In the genomic region with DNA sequence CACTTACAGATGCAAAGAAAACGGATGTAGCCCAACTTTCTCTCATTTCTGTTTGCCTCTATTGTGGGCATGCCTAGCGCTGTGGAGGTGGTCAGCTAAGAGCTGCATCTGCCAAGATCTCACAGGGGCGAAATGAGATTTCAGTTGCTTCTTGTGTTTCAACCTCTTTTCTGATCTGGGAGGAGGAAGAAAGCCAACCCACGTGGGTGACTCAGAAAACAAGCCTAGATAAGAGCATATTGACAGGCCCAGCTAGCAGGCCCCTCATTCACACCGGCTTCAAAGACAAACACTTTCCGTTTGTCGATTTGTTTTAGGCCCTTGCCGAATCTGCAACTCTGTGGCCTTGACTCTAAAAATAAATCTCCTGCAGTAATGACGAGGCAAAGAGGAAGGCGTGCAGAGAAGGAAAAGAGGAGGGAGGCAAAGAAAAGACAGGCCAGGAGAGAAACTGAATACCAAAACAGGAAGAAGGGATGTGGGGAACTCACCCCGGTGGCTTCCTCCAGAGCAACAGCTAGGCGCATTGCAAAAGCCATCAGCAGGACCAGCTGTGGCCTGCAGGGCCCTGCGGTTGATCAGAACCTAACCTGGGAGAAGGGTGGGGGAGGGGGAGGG, we compare ENCODE assay signal across 8 mouse cellular contexts.
DNase-seq lines count a peak whose midpoint lies in the region; ATAC-seq and TF ChIP-seq lines count a peak whose summit lies in the region.

No protein-coding gene starts in this region.

- no peak for TF ChIP-seq POLR2A in myocyte (IDR thresholded peaks at IDR 0.05; ENCODE audit: insufficient read length, low read depth)

- 13% methylated on average over 12 of the region's 13 CpGs for WGBS in lung, postnatal 0 days
- WGBS in forebrain, embryonic 12.5 days, result 36% methylated on average over 13 of the region's 13 CpGs

- TF ChIP-seq CTCF in lung, postnatal 0 days (IDR thresholded peaks at IDR 0.05), result no peak

- no peaks in the 10 kb centered on the region for H3K4me1 ChIP-seq in lung, postnatal 0 days (ENCODE audit: insufficient read depth, low read depth, low read length)
- H3K4me1 ChIP-seq in forebrain, embryonic 12.5 days, result no peaks in the 10 kb centered on the region

- H3K9ac ChIP-seq in lung, postnatal 0 days (replicated peaks; ENCODE audit: low read depth), result no peak overlapping the region
- H3K9ac ChIP-seq in forebrain, embryonic 12.5 days, result no peak overlapping the region

- no peaks in the 10 kb centered on the region for H3K9me3 ChIP-seq in lung, postnatal 0 days (ENCODE audit: low read length)
- no peaks in the 10 kb centered on the region for H3K9me3 ChIP-seq in forebrain, embryonic 12.5 days

- no peak for TF ChIP-seq EP300 in lung, postnatal 0 days (IDR thresholded peaks at IDR 0.05)

- H3ac ChIP-seq in myocyte (ENCODE audit: control insufficient read depth, insufficient read length), result no peak overlapping the region

- no peak for ATAC-seq in lung, postnatal 0 days
- ATAC-seq in forebrain, embryonic 12.5 days (ENCODE audit: low FRiP score), result no peak

- H3K79me2 ChIP-seq in myocyte (ENCODE audit: control insufficient read depth, insufficient read depth), result no peaks in the 10 kb centered on the region

- H3K27me3 ChIP-seq in lung, postnatal 0 days (replicated peaks; ENCODE audit: insufficient read depth, low read length), result no peaks in the 10 kb centered on the region
- no peaks in the 10 kb centered on the region for H3K27me3 ChIP-seq in myocyte (ENCODE audit: control insufficient read depth, insufficient read depth, insufficient read length)
- peaks cover 17% of the 10 kb centered on the region; the same call in 1 of the 2 replicates for H3K27me3 ChIP-seq in forebrain, embryonic 12.5 days

- no peaks in the 10 kb centered on the region for H3K36me3 ChIP-seq in lung, postnatal 0 days (ENCODE audit: insufficient read depth, low read length)
- H3K36me3 ChIP-seq in myocyte (ENCODE audit: control insufficient read depth, insufficient read depth), result no peaks in the 10 kb centered on the region
- H3K36me3 ChIP-seq in forebrain, embryonic 12.5 days (replicated peaks), result no peaks in the 10 kb centered on the region

- no peak overlapping the region for H3K27ac ChIP-seq in lung, postnatal 0 days (ENCODE audit: low read length)
- H3K27ac ChIP-seq in forebrain, embryonic 12.5 days, result no peak overlapping the region

- peak; percentile 3 to 12 for DNase-seq in adrenal gland, postnatal 36 days
- DNase-seq in adrenal gland, postnatal 25 days, result no peak
- peak; percentile 7 for DNase-seq in lung, postnatal 0 days (ENCODE audit: low spot score)
- DNase-seq in lung, postnatal 14 days, result no peak
- DNase-seq in embryo, embryonic 11 days, result peak; percentile 16
- no peak for DNase-seq in layer of hippocampus, adult 9-10 months (ENCODE audit: low spot score)

- H3K4me2 ChIP-seq in lung, postnatal 0 days (replicated peaks; ENCODE audit: low read depth, low read length), result no peak overlapping the region
- H3K4me2 ChIP-seq in myocyte (ENCODE audit: low read depth), result peak overlapping the region; percentile 47
- H3K4me2 ChIP-seq in forebrain, embryonic 12.5 days, result no peak overlapping the region

- no peak overlapping the region for H3K4me3 ChIP-seq in lung, postnatal 0 days (ENCODE audit: low read depth, low read length)
- no peak overlapping the region for H3K4me3 ChIP-seq in myocyte
- H3K4me3 ChIP-seq in forebrain, embryonic 12.5 days (replicated peaks), result no peak overlapping the region

TF ChIP-seq in myocyte, 11 proteins besides CTCF, POLR2A, EP300 and RAD21:
- TF ChIP-seq POLR2AphosphoS2 (IDR thresholded peaks at IDR 0.05; ENCODE audit: insufficient read length, low read depth) (no peak), TCF3 (IDR thresholded peaks at IDR 0.05; ENCODE audit: insufficient read length, low read depth) (no peak), E2F4 (IDR thresholded peaks at IDR 0.05; ENCODE audit: insufficient read depth) (no peak), TCF12 (IDR thresholded peaks at IDR 0.05; ENCODE audit: insufficient read depth, poor library complexity, severe bottlenecking) (no peak), MYOD1 (IDR thresholded peaks at IDR 0.05; ENCODE audit: control insufficient read depth in 1 of 3, insufficient read length in 2 of 3, low read depth in 2 of 3) (no peak), USF1 (IDR thresholded peaks at IDR 0.05; ENCODE audit: low read depth) (no peak), SRF (IDR thresholded peaks at IDR 0.05; ENCODE audit: control insufficient read depth, insufficient read length, low read depth) (no peak), REST (IDR thresholded peaks at IDR 0.05; ENCODE audit: insufficient read depth, insufficient read length) (no peak)

Comparison
In these comparisons a context has a peak if more than half of its experiments do, and no peak if none do; other contexts are left out.
1. DNase-seq: peak in adrenal gland, postnatal 36 days (2 of 2), lung, postnatal 0 days (single experiment) and embryo, embryonic 11 days (single experiment); none in adrenal gland, postnatal 25 days (single experiment), lung, postnatal 14 days (single experiment) and layer of hippocampus, adult 9-10 months (single experiment).